Mouse (Mus musculus): ENCODE results near the gene Pyroxd2. TPM values are rescaled to one million over a fixed set of nuclear protein-coding genes. Genes with fewer than 3 reads are reported as not detected.

The Pyroxd2 gene
- polyA plus RNA-seq, 1 experiment = 15.2 TPM

DNA sequence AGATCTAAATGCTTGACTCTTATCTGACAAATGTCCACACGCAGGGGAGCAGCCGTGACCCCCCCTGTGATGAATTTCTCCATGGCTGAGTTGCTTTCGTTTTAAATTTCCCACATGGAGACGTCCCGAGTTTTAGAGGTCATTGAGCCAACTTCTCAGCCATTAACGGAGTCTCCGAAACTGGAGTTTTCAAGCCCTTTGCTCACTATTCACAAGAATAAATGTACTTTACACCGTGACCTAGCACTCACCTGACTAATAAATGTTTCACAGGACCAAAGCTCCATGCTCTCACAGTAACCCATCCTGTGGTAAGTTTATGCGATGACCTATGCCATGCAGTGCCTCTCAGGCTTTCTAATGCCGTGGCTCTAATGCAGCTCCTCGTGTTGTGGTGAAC is 2.4 kb downstream of the Pyroxd2 start:
- no peak for DNase-seq (ENCODE audit: low read depth, low spot score)
- 72% methylated on average over 11 of the region's 11 CpGs for WGBS

DNA sequence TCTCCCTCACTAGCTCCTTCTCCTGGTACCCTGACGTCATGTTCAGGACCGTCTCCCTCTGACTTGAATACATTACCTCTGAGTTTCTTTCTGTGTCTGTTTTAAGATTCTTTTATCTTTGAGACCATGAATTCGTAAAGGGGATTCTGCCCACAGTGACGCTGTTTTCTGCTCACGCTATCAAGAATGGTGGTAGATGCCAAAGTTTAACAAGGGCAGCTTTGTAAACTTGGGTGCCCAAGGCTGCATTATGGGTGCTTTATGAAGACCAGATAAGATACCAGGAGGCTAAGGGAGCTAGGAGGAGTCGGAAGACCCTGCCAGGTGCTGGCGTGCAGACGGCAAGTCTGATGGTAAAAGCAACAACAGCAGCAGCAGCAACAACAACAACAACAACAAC is 5.9 kb downstream of the Pyroxd2 start:
- 87% methylated on average over 8 of the region's 8 CpGs for WGBS
- no peak for DNase-seq (ENCODE audit: low read depth, low spot score)

DNA sequence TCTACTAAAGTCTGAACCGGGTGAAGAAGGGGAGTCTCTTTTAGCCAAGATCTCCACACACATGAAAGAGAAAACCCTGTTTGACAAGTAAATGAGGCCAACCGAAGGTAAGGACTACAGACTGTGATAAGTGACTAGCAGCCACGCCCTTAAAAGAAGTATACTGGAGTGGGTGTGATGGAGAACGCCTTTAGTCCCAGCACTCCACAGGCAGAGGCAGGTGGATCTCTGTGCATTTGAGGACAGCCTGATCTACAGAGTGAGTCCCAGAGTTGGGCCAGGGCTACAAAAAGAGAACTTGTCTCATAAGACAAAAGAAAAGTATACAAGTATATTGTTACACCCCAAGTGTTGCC is 6.7 kb downstream of the Pyroxd2 start:
- no peak for DNase-seq (ENCODE audit: low read depth, low spot score)
- 33% methylated on average over 4 of the region's 4 CpGs for WGBS

- no peak for DNase-seq (ENCODE audit: low read depth, low spot score)
- whole genome bisulfite sequencing = 43% methylated on average over 9 of the region's 9 CpGs
These were observed 7.3 kb downstream of the Pyroxd2 start for GRCm38 (mm10) chr19:42745084-42745868.

DNA sequence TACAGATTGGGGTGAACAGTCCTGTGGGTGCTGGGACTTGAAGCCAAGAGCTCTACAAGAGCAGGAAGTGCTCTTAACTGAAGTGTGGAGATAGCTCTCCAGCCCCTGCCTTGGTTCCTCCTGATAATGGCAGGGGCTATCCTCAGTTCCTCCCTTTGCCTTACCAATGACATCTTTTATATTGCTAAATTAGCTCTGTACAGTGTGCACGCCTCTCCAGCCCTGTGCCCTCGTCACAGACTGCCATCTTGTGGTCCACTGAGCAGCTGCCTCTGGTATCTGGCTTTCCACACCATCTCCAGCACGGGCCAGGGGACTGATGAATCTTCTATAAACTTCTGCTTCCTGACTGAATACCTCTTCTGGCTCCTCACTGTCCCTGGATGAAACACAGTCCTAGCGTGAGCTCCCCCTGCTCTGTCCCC is 8.4 kb downstream of the Pyroxd2 start:
- no peak for DNase-seq (ENCODE audit: low read depth, low spot score)
- 16% methylated on average over 4 of the region's 4 CpGs for WGBS

GRCm38 (mm10) chr19:42743261-42743660 is 9.3 kb downstream of the Pyroxd2 start:
- WGBS = 90% methylated on average over 16 of the region's 16 CpGs
- DNase-seq (ENCODE audit: low read depth, low spot score) = no peak

DNA sequence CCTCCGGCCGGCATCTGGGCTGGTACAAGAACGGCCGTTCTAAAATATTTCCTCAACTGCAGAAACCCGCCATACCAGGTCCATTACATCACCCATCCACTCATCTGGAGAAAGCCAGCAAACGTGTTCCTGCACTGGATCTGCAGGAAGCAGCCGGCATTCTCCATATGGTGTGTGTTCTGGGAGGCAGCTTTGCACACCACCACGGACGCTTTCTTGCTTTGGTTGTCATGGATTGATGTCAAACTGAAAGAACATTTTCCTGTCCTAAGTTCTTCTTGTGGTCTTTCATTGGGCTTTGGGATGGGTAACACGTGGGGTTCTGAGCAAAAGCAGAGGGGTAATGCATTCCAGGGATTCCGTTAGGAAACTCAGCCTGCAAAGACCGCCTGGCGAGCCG is 10.7 kb downstream of the Pyroxd2 start:
- no peak for DNase-seq (ENCODE audit: low read depth, low spot score)
- WGBS = 65% methylated on average over 14 of the region's 14 CpGs

DNA sequence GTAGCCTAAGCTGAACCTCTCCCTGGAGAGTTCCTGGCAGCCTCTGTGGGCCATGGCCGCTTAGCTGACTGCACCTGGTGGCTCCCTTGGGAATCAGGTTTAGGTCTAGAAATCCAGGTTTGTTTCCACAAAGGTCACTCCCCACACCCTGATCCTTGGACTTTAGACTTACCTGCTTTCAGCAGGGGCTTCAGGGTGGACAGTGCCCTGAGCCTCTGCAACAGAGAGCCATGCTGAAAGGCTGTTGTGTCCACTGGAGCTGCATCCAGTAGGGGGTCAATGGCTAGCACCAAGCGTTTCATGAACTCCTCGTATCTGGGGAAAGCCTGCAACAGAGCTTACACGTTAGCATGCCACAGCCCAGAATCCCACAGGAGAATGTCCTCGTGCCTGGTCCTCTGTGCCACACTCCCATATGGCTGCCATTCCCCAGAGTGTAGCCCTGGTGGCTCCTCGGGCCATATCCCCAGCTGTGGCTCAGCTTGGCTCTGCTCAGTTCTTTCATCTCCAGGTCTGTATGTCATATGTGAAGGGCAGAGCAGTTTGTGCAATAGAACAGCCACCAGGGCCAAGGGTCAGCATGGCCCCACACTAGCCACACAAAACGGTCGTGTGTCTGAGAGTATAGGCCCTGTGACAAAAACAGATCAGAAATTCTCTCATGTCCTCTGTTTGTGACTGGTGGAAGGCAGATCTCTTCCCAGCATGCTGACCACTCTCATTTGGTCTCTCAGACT is 12.2 kb downstream of the Pyroxd2 start:
- 82% methylated on average over 8 of the region's 8 CpGs for WGBS
- no peak for DNase-seq (ENCODE audit: low read depth, low spot score)

DNA sequence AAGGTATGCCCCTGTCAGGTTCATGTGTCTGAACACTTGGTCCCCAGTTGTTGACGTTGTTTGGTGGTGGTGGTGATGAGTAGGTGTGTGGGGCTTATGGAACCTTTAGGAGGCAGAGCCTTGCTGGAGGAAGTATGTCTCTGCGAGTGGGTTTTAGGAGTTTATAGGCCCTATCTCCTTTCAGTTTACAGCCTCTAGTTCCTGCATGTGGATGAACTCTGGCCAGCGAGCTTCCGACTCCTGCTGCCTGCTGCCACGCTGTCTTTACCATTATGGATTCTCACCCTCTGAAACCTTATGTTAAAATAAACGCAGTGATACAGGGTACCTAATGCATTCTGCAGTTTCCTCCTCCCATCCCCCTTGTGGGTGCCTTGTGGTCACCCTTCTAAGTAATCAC is 12.8 kb downstream of the Pyroxd2 start:
- no peak for DNase-seq (ENCODE audit: low read depth, low spot score)
- WGBS = 21% methylated on average over 6 of the region's 6 CpGs

DNA sequence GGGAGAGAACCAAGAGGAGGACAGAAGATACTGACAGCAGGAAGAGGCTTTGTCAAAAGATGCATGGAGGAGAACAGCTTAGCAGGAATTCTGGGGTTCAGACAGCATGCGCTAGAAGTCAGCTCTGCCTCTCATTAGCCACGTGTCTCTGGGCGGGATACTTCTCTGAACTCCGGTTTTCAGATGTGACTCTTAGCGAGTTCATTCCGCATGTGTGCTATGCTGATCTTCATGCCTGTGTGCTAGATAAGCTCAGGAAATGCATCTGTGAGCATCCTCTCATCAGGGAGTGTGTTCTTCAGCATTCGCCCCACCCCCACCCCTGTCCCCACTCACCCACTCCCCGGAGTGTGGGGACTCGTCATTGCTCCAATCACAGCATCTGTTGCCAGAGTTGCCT is 14.8 kb downstream of the Pyroxd2 start:
- WGBS = 91% methylated on average over 9 of the region's 9 CpGs
- no peak for DNase-seq (ENCODE audit: low read depth, low spot score)

- WGBS = 35% methylated on average over 5 of the region's 5 CpGs
- DNase-seq (ENCODE audit: low read depth, low spot score) = no peak
These were observed 17.6 kb downstream of the Pyroxd2 start for GRCm38 (mm10) chr19:42734982-42735381.

DNA sequence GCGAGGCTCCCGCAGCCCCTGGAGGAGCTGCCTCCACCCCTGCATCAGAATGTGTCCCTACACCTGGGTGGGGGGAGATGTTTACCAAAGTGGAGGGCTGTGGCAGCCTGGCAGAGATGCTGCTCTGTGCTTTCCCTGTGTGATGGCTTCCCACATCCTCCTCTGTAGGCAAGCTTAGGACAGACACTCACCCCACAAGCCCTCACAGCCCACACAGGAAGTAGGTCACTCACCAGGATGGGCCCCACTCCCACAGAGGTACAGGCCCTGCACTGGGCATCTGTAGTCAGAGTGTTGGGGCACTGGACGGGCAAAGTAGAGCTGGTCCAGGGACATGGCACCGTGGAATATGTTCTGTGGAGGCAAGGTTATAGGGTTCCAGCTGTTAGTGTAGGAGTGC is 25.2 kb downstream of the Pyroxd2 start:
- WGBS = 95% methylated on average over 4 of the region's 4 CpGs
- DNase-seq (ENCODE audit: low read depth, low spot score) = no peak

DNA sequence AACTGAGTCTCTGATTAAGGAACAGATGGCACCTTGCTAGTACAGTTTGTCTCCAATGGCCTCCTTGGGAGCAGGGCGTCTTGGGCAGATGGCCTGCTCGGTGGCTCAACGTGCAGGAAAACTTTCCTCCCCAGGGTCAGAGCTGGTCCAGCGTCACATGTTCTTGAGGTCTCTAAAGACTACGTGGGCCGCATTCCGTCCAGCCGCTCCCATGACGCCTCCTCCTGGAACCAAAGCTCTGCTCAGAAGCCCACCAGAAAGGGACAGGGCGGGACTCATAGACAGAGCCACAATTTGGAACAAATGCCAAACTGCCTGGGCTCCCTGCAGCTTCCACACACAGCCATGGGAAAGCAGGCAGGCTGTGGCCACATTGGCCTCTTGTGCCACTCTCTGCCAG is 25.8 kb downstream of the Pyroxd2 start:
- WGBS = 95% methylated on average over 10 of the region's 10 CpGs
- DNase-seq (ENCODE audit: low read depth, low spot score) = no peak

DNA sequence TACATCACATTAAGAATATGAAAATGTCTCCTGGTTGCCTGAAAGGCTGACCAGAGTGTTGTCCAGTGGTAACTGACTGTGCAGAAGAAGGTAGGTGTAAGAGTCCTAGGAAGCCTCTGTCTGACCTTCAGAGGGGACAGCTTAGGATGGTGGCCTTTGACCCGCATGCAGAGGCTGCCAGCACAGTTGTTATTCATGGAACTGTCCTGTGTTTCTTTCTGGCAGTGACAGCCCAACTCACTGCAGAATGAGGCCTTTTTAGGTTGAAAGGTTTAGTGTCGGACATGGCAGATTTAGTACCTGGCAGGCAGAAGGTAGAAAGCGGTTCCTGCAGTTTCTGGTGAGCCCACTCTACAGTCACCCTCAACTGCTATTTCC is 26.6 kb downstream of the Pyroxd2 start:
- no peak for DNase-seq (ENCODE audit: low read depth, low spot score)
- 89% methylated on average over 3 of the region's 3 CpGs for WGBS

DNA sequence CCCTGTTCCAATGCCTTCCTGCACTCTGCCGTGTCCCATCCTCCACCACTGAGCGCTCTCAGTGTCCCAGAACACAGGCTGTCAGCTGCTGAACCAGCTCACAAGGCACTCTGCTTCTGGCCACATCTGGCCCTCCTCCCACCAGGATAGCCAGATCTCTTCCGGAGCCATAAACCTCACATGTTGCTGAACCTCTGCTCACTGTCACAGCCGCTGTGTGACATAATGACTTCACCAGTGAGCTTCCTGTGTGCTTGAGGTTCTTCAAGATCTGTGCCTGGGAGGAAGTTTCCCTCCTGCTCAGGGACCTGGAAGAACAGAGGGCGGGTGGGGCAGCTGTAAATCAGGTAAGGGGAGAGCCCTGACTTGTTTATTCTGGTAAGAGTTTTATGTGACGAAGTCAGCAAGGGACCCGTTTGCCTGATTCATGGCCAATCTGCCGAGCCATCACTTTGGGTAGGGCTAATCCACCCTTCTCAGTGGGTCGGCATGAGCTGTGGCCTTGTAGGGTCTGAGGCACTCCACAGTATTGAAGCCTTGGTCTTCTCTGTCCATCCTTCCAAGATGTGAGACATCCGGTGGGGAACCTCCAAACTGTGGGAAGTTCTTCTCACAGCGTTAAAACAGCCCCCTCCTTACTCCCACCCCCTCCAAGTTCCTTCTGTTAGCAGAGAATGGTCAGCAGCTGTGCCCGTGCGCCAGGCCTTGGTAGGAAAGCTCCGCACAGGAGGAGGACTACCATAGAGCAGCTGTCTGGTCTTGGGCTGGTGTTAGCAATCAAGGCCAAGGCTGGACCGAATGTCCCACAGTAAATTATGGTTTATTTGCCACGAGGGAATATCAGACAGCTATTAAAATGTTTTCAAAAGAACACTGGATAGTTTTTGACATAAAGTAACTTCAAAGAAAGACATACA is 27.3 kb downstream of the Pyroxd2 start:
- DNase-seq (ENCODE audit: low read depth, low spot score) = no peak
- WGBS = 39% methylated on average over 16 of the region's 16 CpGs

- 75% methylated on average over 6 of the region's 6 CpGs for WGBS
These were observed 29.3 kb downstream of the Pyroxd2 start for GRCm38 (mm10) chr19:42723302-42723701.

GRCm38 (mm10) chr19:42722500-42722899 is 30.1 kb downstream of the Pyroxd2 start:
- WGBS = 11% methylated on average over 2 of the region's 2 CpGs
- DNase-seq (ENCODE audit: low read depth, low spot score) = no peak

More at GRCm38 (mm10) chr19:42723302-42723701, 29.3 kb downstream of the Pyroxd2 start:
- DNase-seq (ENCODE audit: low read depth, low spot score) = no peak

DNA sequence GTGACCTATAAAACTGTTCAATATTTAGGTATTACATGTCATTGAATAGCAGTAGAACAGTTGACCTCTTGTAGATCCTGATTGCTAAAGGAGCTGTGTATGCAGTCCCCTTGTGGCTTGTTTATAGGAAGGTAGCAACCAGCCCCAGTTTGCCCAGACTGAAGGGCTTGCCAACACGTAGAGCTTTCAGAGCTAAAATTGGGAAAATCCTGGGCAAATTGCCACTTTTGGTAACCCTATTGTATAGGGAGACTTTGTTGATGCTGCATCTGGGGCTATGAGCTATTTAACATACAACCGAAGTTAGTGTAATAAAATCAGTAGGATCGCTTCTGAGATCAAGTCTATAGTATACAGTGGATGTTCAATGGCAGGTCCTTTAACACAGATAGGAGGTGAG is 34.5 kb downstream of the Pyroxd2 start:
- whole genome bisulfite sequencing = 45% methylated on average over 3 of the region's 3 CpGs

GRCm38 (mm10) chr19:42717668-42718067 is 34.9 kb downstream of the Pyroxd2 start:
- DNase-seq (ENCODE audit: low read depth, low spot score) = no peak
- WGBS = 15% methylated on average over 5 of the region's 5 CpGs

More for the DNA sequence above, 34.5 kb downstream of the Pyroxd2 start:
- DNase-seq (ENCODE audit: low read depth, low spot score) = no peak

GRCm38 (mm10) chr19:42716507-42716906 is 36.1 kb downstream of the Pyroxd2 start:
- 82% methylated on average over 7 of the region's 7 CpGs for WGBS
- no peak for DNase-seq (ENCODE audit: low read depth, low spot score)

Data from large intestine, adult 2 months (tissue).